Mouse (Mus musculus) stomach, embryonic 14.5 days (tissue): ENCODE measurements around the gene Cnga1. TPM values are rescaled to one million over a fixed set of nuclear protein-coding genes. Genes with fewer than 3 reads are reported as not detected.

Experiments
- ATAC-seq: fragments of 200-750 bp; cut with Nextera tagmentation; 2 replicates; pipeline ENCODE4 v1.8.0; 2017; ENCODE audit warnings: low read depth, moderate TSS enrichment; ENCODE audit not compliant: insufficient number of reproducible peaks, insufficient read depth, low FRiP score
- H3K27ac ChIP-seq: fragments of 300-500 bp; sonication (generic); 2 replicates; pipeline ENCODE4 v1.5.1; 2014; ENCODE audit warnings: mild to moderate bottlenecking, low read length, moderate library complexity, mixed read lengths
- H3K27me3 ChIP-seq: fragments of 300-500 bp; sonication (generic); 2 replicates; pipeline ENCODE4 v1.6.1; 2014; ENCODE audit warnings: low read length, control low read depth, mixed read lengths; ENCODE audit not compliant: control insufficient read depth, insufficient read depth
- H3K36me3 ChIP-seq: fragments of 300-500 bp; sonication (generic); 2 replicates; pipeline ENCODE4 v1.6.1; 2014; ENCODE audit warnings: mild to moderate bottlenecking, control low read depth, low read length, moderate library complexity, mixed read lengths; ENCODE audit not compliant: control insufficient read depth, insufficient read depth
- H3K4me1 ChIP-seq: fragments of 300-500 bp; sonication (generic); 2 replicates; pipeline ENCODE4 v1.6.1; 2014; ENCODE audit warnings: low read length, control low read depth, mixed read lengths; ENCODE audit not compliant: control insufficient read depth, insufficient read depth
- H3K4me2 ChIP-seq: fragments of 300-500 bp; sonication (generic); replicated peaks from 2 replicates; pipeline ENCODE4 v1.6.1; 2014; ENCODE audit warnings: low read depth, low read length, control low read depth
- H3K4me3 ChIP-seq: fragments of 300-500 bp; sonication (generic); 2 replicates; pipeline ENCODE4 v1.5.1; 2014; ENCODE audit warnings: low read depth, low read length, control low read depth
- H3K9ac ChIP-seq: fragments of 300-500 bp; sonication (generic); replicated peaks from 2 replicates; pipeline ENCODE4 v1.6.1; 2014; ENCODE audit warnings: low read depth, mild to moderate bottlenecking, control low read depth, low read length, moderate library complexity, mixed read lengths
- H3K9me3 ChIP-seq: fragments of 300-500 bp; sonication (generic); 2 replicates; pipeline ENCODE4 v1.6.1; 2016; ENCODE audit warnings: low read depth, low read length, control low read depth; ENCODE audit not compliant: control insufficient read depth
- WGBS: fragments of 180-500 bp; shearing (Covaris S2); extraction: QIAGEN DNeasy Blood & Tissue Kit; methylation state at CpG from one replicate; pipeline ENCODE4 v1.1.7; 2014; 5-methylcytosine and 5-hydroxymethylcytosine counted together
- polyA plus RNA-seq: library from polyadenylated mRNA; unstranded; fragments of >200 nt; fragmentation: Nextera tagmentation; extraction: Ambion mirVana; gene quantifications from 2 replicates; pipeline ENCODE4 v1.2.1, GENCODE M21; 2014

Gene Cnga1
- not detected in 2 replicates for polyA plus RNA-seq

DNA sequence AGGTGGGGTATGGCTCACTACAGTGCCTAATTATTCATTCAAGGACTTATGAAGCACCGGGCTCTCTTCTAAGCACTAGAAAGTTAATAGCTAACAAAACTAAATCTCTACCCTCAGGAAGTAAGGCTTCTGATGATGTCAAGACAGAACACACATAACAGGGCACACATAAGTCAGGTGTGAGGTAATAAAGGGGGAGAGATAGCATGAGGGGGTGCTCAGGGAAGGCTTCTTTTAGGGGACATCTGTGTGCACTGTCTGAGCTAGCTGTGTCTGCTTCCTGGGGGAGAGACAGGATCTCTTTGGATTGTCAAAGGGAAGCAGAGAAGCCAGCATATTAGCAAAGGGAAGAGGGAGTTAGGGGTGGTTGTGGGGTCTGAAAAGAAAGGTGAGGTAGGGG, at the start of gene Cnga1:
Gene Cnga1, minus strand, starts transcription at position 101 of the 400 bp plus-strand sequence.
- Histone ChIP-seq H3K27ac (no peak within 1 kb of the TSS), H3K4me2 (no peak within 1 kb of the TSS), H3K4me1 (no peaks in the 10 kb centered on the region), H3K9me3 (no peaks in the 10 kb centered on the region), H3K27me3 (0 out of 2 replicates have a peak, but pooled peaks cover 5% of the 10 kb centered on the region), H3K4me3 (no peak within 1 kb of the TSS), H3K9ac (no peak within 1 kb of the TSS), H3K36me3 (no peaks in the 10 kb centered on the region)
- 71% methylated on average over 1 of the region's 1 CpGs for WGBS
- no peak for ATAC-seq

DNA sequence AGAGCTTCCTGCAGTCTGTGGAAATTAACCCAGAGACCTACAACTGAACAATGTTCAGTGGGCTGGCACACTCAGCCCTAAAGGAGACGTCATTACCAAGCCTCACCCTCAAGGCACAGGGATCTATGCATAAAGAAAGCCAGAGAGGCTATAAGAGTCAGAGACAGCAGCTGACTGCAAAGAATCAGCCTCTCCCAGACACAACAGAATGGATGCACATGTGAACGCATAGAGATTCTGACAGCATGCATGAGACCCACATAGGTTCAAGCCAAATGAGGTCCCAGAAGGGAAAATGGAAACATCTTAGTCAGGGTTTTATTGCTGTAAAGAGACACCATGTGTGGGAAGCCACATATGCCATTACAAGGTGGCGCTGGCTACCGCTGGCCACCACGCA, 46.4 kb upstream of the Cnga1 start:
- no peak overlapping the region for H3K4me2 ChIP-seq
- no peak for ATAC-seq
- H3K4me3 ChIP-seq: no peak overlapping the region
- H3K27ac ChIP-seq: no peak overlapping the region
- H3K36me3 ChIP-seq: no peaks in the 10 kb centered on the region
- no peaks in the 10 kb centered on the region for H3K4me1 ChIP-seq
- no peaks in the 10 kb centered on the region for H3K9me3 ChIP-seq
- H3K27me3 ChIP-seq: no peaks in the 10 kb centered on the region
- H3K9ac ChIP-seq: no peak overlapping the region
- WGBS: 90% methylated on average over 5 of the region's 5 CpGs

DNA sequence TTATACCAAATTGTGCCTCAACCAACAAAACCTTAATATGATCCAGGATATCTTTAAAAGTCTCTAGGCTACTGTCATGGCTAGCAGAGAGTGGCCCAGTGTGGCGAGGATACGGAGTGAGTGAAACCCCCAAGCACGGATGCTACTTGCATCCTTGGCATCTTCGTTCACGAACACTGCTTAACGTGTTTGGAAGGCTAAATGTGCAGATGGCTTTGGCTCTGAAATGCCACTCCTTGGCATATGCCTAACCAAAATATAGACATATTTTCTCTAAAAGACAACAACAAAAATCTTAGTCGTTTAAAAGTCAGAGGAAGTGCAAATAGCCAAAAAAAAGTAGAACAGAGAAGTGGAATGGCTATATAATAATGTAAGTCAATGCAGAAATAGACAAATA, 45.5 kb upstream of the Cnga1 start:
- no peaks in the 10 kb centered on the region for H3K36me3 ChIP-seq
- H3K4me1 ChIP-seq: no peaks in the 10 kb centered on the region
- no peak overlapping the region for H3K27ac ChIP-seq
- 92% methylated on average over 7 of the region's 7 CpGs for WGBS
- no peaks in the 10 kb centered on the region for H3K9me3 ChIP-seq
- no peak overlapping the region for H3K4me3 ChIP-seq
- H3K4me2 ChIP-seq: no peak overlapping the region
- no peaks in the 10 kb centered on the region for H3K27me3 ChIP-seq
- H3K9ac ChIP-seq: no peak overlapping the region
- ATAC-seq: no peak

DNA sequence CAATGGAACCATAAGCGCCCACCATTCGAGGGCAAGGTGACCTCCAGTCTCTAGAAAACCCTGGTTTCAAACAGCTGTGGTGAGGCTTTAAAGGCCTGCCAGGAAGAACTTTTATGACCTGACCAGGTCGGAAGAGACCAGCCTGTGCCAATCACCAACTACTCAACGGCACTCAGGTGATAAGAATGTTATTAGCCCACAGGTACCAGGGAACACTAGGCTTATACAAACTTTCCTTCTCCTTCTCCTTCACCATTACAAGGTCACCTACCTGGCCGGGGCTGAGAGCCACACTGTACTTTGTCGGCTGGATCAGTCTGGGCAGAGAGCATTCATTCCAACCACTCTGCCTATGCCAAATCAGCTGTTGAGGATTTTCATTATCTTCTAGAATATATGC, 37.4 kb upstream of the Cnga1 start:
- Histone ChIP-seq H3K27ac (no peak overlapping the region), H3K4me2 (no peak overlapping the region), H3K9ac (no peak overlapping the region), H3K27me3 (no peaks in the 10 kb centered on the region), H3K4me3 (no peak overlapping the region), H3K4me1 (no peaks in the 10 kb centered on the region), H3K9me3 (no peaks in the 10 kb centered on the region), H3K36me3 (no peaks in the 10 kb centered on the region)
- ATAC-seq: no peak
- 75% methylated on average over 6 of the region's 6 CpGs for WGBS

DNA sequence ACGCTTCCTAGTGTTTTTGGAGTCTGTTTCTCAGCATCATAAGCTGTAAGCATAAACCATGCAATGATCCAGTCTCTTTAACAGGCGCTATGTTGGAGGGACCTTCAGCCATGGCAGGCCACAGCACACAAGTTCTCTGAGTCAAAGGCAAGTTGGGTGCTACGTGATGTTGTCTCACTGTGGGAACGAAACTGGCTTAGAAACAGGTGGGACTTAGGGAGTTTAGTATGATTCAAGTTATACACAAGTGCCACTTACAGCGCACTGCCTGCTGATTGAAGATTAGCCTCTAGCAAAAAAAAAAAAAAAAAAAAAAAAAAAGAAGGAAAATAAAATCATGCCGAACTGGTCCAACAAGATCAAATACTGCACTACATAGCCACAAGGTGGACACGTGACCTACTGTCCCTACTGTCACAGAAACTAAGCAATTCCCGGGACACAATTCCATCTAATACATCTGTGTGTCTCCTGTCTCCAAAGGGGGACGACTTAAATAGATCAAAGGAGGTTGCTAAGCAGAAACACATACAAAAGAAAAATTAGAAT, 31.0 kb upstream of the Cnga1 start:
- ATAC-seq: peak; percentile 42; the same call in 1 of the 2 replicates
- Histone ChIP-seq H3K9ac (no peak overlapping the region), H3K36me3 (no peaks in the 10 kb centered on the region), H3K4me1 (no peaks in the 10 kb centered on the region), H3K27ac (no peak overlapping the region), H3K4me3 (no peak overlapping the region), H3K27me3 (no peaks in the 10 kb centered on the region), H3K9me3 (no peaks in the 10 kb centered on the region), H3K4me2 (no peak overlapping the region)
- 74% methylated on average over 9 of the region's 9 CpGs for WGBS

DNA sequence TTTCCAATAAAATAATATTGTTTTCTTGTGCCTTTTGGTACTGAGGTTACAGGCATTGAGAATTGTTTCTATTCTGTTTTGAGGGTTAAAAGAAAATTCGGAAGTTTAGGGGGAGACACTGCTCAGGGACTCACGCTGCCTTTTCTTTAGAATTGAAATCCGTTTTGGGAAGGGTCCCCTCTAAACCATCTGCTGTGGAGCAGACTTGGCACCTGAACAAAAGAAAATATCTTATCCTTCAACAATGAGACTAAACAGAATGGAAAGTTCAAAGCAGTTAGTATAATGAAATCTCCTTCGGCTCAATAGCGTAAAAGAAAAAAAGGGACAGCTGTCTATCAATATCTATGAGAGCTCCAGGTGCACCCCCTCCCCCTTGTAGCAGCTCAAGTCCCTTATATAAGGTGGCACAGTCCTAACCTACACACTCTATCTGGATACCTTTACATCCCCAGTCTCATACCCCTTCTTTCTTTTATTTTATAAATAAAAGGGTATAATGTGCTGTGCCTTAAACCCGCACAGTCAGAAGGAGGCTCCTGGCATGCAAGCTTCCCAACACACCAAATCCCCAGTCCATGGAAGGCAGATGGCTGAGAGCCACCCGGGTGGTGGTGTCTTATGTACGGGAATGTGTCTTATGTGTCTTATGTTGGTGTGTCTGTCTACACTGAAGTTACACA, 27.1 kb upstream of the Cnga1 start:
- 56% methylated on average over 8 of the region's 8 CpGs for WGBS
- Histone ChIP-seq H3K9me3 (no peaks in the 10 kb centered on the region), H3K9ac (no peak overlapping the region), H3K36me3 (no peaks in the 10 kb centered on the region), H3K4me1 (no peaks in the 10 kb centered on the region), H3K4me3 (no peak overlapping the region), H3K4me2 (no peak overlapping the region), H3K27ac (no peak overlapping the region), H3K27me3 (no peaks in the 10 kb centered on the region)
- ATAC-seq: no peak

DNA sequence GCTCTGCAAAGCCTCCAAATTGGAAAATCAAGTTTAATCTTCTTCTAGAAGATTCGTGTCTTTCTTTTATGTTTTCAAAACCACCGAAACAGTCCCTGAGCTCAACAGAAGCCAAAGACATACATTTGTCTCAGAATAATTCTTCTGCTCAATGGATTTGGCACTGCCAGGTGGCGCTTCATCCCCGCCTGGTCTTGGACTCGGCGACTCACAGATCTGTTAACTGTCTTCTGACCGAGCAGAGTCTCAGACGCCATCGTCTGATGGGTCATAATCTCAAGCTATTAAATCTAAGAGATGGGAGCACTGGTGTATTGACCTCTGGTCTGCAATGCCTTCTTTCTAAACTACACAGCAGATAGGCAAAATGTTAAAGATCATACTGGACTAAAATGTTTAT, 24.3 kb upstream of the Cnga1 start:
- WGBS: 81% methylated on average over 9 of the region's 9 CpGs

DNA sequence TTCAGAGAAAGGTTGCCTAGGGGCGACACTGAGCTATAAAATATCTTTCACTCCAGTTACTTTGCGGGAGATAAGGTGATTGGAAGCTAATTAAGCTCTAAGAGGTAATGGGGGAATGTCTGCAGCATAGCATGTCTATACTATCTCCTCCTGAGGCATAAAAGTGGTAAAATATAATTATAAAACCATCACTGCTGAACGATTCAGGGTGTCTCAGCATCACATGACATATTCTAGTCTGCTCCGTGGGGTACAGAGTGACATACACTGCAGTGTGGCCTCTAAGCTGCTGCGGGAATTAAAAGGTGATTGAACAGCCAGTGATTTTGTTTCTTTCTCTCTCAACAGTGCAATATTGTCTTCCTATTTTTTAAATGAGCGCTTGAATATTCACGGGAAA, 22.4 kb upstream of the Cnga1 start:
- Histone ChIP-seq H3K27ac (no peak overlapping the region), H3K4me1 (no peaks in the 10 kb centered on the region), H3K9me3 (no peaks in the 10 kb centered on the region), H3K9ac (no peak overlapping the region), H3K4me2 (no peak overlapping the region), H3K36me3 (no peaks in the 10 kb centered on the region), H3K27me3 (no peaks in the 10 kb centered on the region), H3K4me3 (no peak overlapping the region)
- ATAC-seq: no peak
- 79% methylated on average over 7 of the region's 7 CpGs for WGBS

More for the DNA sequence above, 24.3 kb upstream of the Cnga1 start:
- Histone ChIP-seq H3K27ac (no peak overlapping the region), H3K27me3 (no peaks in the 10 kb centered on the region), H3K9ac (no peak overlapping the region), H3K4me3 (no peak overlapping the region), H3K36me3 (no peaks in the 10 kb centered on the region), H3K4me2 (no peak overlapping the region), H3K4me1 (no peaks in the 10 kb centered on the region), H3K9me3 (no peaks in the 10 kb centered on the region)
- no peak for ATAC-seq

DNA sequence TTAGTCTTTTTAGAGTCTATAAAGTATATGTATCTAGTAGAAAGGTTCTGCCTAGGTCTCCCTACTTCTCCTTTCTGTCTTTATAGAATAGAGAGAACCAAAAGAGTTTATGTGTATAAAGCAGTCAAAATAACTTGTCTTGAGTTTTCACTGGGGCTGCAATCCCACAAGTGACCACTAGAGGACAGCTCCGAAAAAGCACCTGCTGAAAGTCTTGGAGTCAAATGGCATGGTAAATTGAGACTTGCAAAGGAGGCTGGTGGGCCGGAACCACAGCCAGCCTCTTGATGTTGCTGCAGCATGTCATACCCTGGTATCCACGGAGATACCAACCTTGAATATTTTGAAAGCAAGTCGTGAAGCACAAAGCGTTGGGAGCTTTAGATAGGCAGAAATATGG, 21.2 kb upstream of the Cnga1 start:
- H3K27ac ChIP-seq: no peak overlapping the region
- ATAC-seq: no peak
- H3K36me3 ChIP-seq: no peaks in the 10 kb centered on the region
- no peaks in the 10 kb centered on the region for H3K27me3 ChIP-seq
- no peak overlapping the region for H3K4me2 ChIP-seq
- no peak overlapping the region for H3K4me3 ChIP-seq
- WGBS: 21% methylated on average over 5 of the region's 5 CpGs
- H3K9me3 ChIP-seq: no peaks in the 10 kb centered on the region
- H3K4me1 ChIP-seq: no peaks in the 10 kb centered on the region
- H3K9ac ChIP-seq: no peak overlapping the region
